Mouse (Mus musculus): ENCODE results near the gene Dse. TPM values are rescaled to one million over a fixed set of nuclear protein-coding genes. Genes with fewer than 3 reads are reported as not detected.

The Dse gene
- polyA plus RNA-seq, 1 experiment from 2014 or later: 22.3 TPM

GRCm38 (mm10) chr10:34171660-34172059 is 35.9 kb downstream of the Dse start:
- DNase-seq (ENCODE audit: low spot score) (no peak), ATAC-seq (replicated peaks; ENCODE audit: low FRiP score, low TSS enrichment, low read depth) (no peak)
- Histone ChIP-seq H3K36me3 (ENCODE audit: control insufficient read depth, insufficient read depth, low read length) (no peaks in the 10 kb centered on the region; the same call in 1 of the 2 replicates), H3K9ac (ENCODE audit: low read length) (no peak overlapping the region), H3K27ac (ENCODE audit: low read depth) (no peak overlapping the region), H3K4me1 (replicated peaks; ENCODE audit: control insufficient read depth, insufficient read depth, low read length) (peaks cover 8% of the 10 kb centered on the region), H3K4me3 (ENCODE audit: low read depth, low read length) (no peak overlapping the region), H3K27me3 (replicated peaks; ENCODE audit: control insufficient read depth, insufficient read depth, low read length) (no peaks in the 10 kb centered on the region), H3K9me3 (ENCODE audit: control insufficient read depth, low read length) (no peaks in the 10 kb centered on the region), H3K4me2 (ENCODE audit: low read length) (no peak overlapping the region)
- 89% methylated on average over 4 of the region's 4 CpGs for WGBS

- Histone ChIP-seq H3K4me1 (replicated peaks; ENCODE audit: control insufficient read depth, insufficient read depth, low read length) (peaks cover 5% of the 10 kb centered on the region), H3K9ac (ENCODE audit: low read length) (no peak overlapping the region), H3K9me3 (ENCODE audit: control insufficient read depth, low read length) (no peaks in the 10 kb centered on the region), H3K4me2 (ENCODE audit: low read length) (no peak overlapping the region), H3K4me3 (ENCODE audit: low read depth, low read length) (no peak overlapping the region), H3K36me3 (ENCODE audit: control insufficient read depth, insufficient read depth, low read length) (no peaks in the 10 kb centered on the region; the same call in 1 of the 2 replicates), H3K27me3 (replicated peaks; ENCODE audit: control insufficient read depth, insufficient read depth, low read length) (no peaks in the 10 kb centered on the region), H3K27ac (ENCODE audit: low read depth) (no peak overlapping the region)
- 94% methylated on average over 3 of the region's 3 CpGs for WGBS
- DNase-seq (ENCODE audit: low spot score): no peak
- no peak for ATAC-seq (replicated peaks; ENCODE audit: low FRiP score, low TSS enrichment, low read depth)
These were observed 36.3 kb downstream of the Dse start for GRCm38 (mm10) chr10:34171191-34171590.

- no peak overlapping the region for H3K4me2 ChIP-seq (ENCODE audit: low read length)
- no peak for ATAC-seq (replicated peaks; ENCODE audit: low FRiP score, low TSS enrichment, low read depth)
These were observed 40.5 kb downstream of the Dse start for GRCm38 (mm10) chr10:34166971-34167370.

DNA sequence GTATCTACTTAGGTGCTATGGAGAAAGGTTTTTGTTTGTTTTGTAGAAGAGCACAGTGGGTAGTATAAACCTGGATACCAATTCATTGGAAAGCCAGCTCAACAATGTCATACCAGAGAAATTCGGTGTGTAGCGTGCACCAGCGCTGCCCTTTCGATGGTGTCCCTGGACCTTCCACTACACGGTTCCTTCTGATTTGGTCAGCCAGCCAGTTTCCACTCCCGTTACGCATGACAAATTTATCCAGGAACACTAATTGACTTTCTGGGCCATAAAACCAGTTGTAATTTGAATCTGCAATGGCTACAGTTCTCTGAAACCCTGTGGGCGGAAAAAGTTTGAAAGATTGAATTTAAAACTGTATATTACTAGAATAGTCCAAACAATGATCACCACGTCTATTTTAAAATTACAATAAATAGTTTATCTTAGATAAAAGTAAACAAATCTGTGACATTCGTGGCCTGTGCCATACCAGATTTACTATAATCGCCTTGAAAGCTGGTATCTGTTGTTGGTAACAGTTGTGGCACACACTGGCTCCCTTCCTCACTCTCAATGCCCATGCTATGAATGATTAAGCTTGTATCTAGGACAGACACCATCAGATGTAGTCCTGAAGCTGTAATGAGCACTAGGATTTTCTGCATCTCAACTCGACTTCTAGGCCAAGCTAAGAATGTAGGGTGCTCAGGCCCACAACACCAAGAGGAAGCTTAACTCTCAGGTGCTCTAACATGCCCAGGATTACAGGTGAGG is 51.5 kb downstream of the Dse start:
- no peaks in the 10 kb centered on the region for H3K9me3 ChIP-seq (ENCODE audit: control insufficient read depth, low read length)
- H3K4me2 ChIP-seq (ENCODE audit: low read length): no peak overlapping the region
- no peak overlapping the region for H3K4me3 ChIP-seq (ENCODE audit: low read depth, low read length)
- no peak overlapping the region for H3K27ac ChIP-seq (ENCODE audit: low read depth)
- H3K4me1 ChIP-seq (replicated peaks; ENCODE audit: control insufficient read depth, insufficient read depth, low read length): no peaks in the 10 kb centered on the region
- no peak for ATAC-seq (replicated peaks; ENCODE audit: low FRiP score, low TSS enrichment, low read depth)
- no peaks in the 10 kb centered on the region for H3K27me3 ChIP-seq (replicated peaks; ENCODE audit: control insufficient read depth, insufficient read depth, low read length)
- no peak for DNase-seq (ENCODE audit: low spot score)
- peaks cover 26% of the 10 kb centered on the region for H3K36me3 ChIP-seq (ENCODE audit: control insufficient read depth, insufficient read depth, low read length)
- WGBS: 76% methylated on average over 12 of the region's 12 CpGs
- no peak overlapping the region for H3K9ac ChIP-seq (ENCODE audit: low read length)

More at GRCm38 (mm10) chr10:34166971-34167370, 40.5 kb downstream of the Dse start:
- Histone ChIP-seq H3K36me3 (ENCODE audit: control insufficient read depth, insufficient read depth, low read length) (peaks cover 9% of the 10 kb centered on the region; the same call in 1 of the 2 replicates), H3K9ac (ENCODE audit: low read length) (no peak overlapping the region), H3K27me3 (replicated peaks; ENCODE audit: control insufficient read depth, insufficient read depth, low read length) (no peaks in the 10 kb centered on the region), H3K9me3 (ENCODE audit: control insufficient read depth, low read length) (no peaks in the 10 kb centered on the region), H3K4me1 (replicated peaks; ENCODE audit: control insufficient read depth, insufficient read depth, low read length) (no peaks in the 10 kb centered on the region), H3K27ac (ENCODE audit: low read depth) (no peak overlapping the region), H3K4me3 (ENCODE audit: low read depth, low read length) (no peak overlapping the region)
- no peak for DNase-seq (ENCODE audit: low spot score)
- 83% methylated on average over 2 of the region's 2 CpGs for WGBS

DNA sequence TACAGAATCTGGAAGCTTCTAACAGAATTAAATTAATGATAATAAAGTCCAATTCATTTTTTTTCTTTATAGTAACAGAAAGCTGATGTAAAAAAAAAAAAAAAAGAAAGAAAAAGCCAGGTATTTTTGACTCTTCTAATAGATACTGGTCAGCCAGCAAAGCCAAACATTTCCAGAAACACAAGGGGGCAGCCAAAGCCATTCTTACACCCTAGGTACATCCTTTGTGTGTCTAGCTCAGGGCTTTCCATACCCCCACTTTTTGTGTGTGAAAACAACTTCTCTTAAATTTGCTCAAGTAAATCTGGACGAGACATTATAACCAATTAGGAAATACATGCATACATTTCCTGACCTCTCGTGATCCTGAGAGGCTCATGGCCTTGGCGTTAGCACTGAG is 55.7 kb downstream of the Dse start:
- Histone ChIP-seq H3K27ac (ENCODE audit: low read depth) (no peak overlapping the region), H3K4me2 (ENCODE audit: low read length) (no peak overlapping the region), H3K36me3 (ENCODE audit: control insufficient read depth, insufficient read depth, low read length) (peaks cover 22% of the 10 kb centered on the region), H3K27me3 (replicated peaks; ENCODE audit: control insufficient read depth, insufficient read depth, low read length) (no peaks in the 10 kb centered on the region), H3K9ac (ENCODE audit: low read length) (no peak overlapping the region), H3K4me3 (ENCODE audit: low read depth, low read length) (no peak overlapping the region), H3K9me3 (ENCODE audit: control insufficient read depth, low read length) (no peaks in the 10 kb centered on the region), H3K4me1 (replicated peaks; ENCODE audit: control insufficient read depth, insufficient read depth, low read length) (no peaks in the 10 kb centered on the region)
- no peak for ATAC-seq (replicated peaks; ENCODE audit: low FRiP score, low TSS enrichment, low read depth)
- no peak for DNase-seq (ENCODE audit: low spot score)
- WGBS: 79% methylated on average over 3 of the region's 3 CpGs

GRCm38 (mm10) chr10:34150454-34150853 is 57.1 kb downstream of the Dse start:
- DNase-seq (ENCODE audit: low spot score) (no peak), ATAC-seq (replicated peaks; ENCODE audit: low FRiP score, low TSS enrichment, low read depth) (no peak)
- Histone ChIP-seq H3K27ac (ENCODE audit: low read depth) (no peak overlapping the region), H3K4me1 (replicated peaks; ENCODE audit: control insufficient read depth, insufficient read depth, low read length) (no peaks in the 10 kb centered on the region), H3K27me3 (replicated peaks; ENCODE audit: control insufficient read depth, insufficient read depth, low read length) (no peaks in the 10 kb centered on the region), H3K9ac (ENCODE audit: low read length) (no peak overlapping the region), H3K4me3 (ENCODE audit: low read depth, low read length) (no peak overlapping the region), H3K4me2 (ENCODE audit: low read length) (no peak overlapping the region), H3K36me3 (ENCODE audit: control insufficient read depth, insufficient read depth, low read length) (peaks cover 18% of the 10 kb centered on the region), H3K9me3 (ENCODE audit: control insufficient read depth, low read length) (no peaks in the 10 kb centered on the region)
- 39% methylated on average over 6 of the region's 6 CpGs for WGBS

GRCm38 (mm10) chr10:34149772-34150171 is 57.7 kb downstream of the Dse start:
- Histone ChIP-seq H3K4me3 (ENCODE audit: low read depth, low read length) (no peak overlapping the region), H3K36me3 (ENCODE audit: control insufficient read depth, insufficient read depth, low read length) (peaks cover 18% of the 10 kb centered on the region), H3K4me2 (ENCODE audit: low read length) (no peak overlapping the region), H3K9ac (ENCODE audit: low read length) (no peak overlapping the region), H3K27ac (ENCODE audit: low read depth) (no peak overlapping the region), H3K27me3 (replicated peaks; ENCODE audit: control insufficient read depth, insufficient read depth, low read length) (no peaks in the 10 kb centered on the region), H3K9me3 (ENCODE audit: control insufficient read depth, low read length) (no peaks in the 10 kb centered on the region), H3K4me1 (replicated peaks; ENCODE audit: control insufficient read depth, insufficient read depth, low read length) (no peaks in the 10 kb centered on the region)
- DNase-seq (ENCODE audit: low spot score) (no peak), ATAC-seq (replicated peaks; ENCODE audit: low FRiP score, low TSS enrichment, low read depth) (no peak)
- WGBS: 77% methylated on average over 3 of the region's 3 CpGs

- H3K9ac ChIP-seq (ENCODE audit: low read length): no peak overlapping the region
- H3K36me3 ChIP-seq (ENCODE audit: control insufficient read depth, insufficient read depth, low read length): no peaks in the 10 kb centered on the region
- H3K9me3 ChIP-seq (ENCODE audit: control insufficient read depth, low read length): no peaks in the 10 kb centered on the region
- 76% methylated on average over 2 of the region's 2 CpGs for WGBS
- no peaks in the 10 kb centered on the region for H3K27me3 ChIP-seq (replicated peaks; ENCODE audit: control insufficient read depth, insufficient read depth, low read length)
- no peak overlapping the region for H3K4me3 ChIP-seq (ENCODE audit: low read depth, low read length)
- DNase-seq (ENCODE audit: low spot score): no peak
- no peak overlapping the region for H3K27ac ChIP-seq (ENCODE audit: low read depth)
- no peaks in the 10 kb centered on the region for H3K4me1 ChIP-seq (replicated peaks; ENCODE audit: control insufficient read depth, insufficient read depth, low read length)
- H3K4me2 ChIP-seq (ENCODE audit: low read length): no peak overlapping the region
- ATAC-seq (replicated peaks; ENCODE audit: low FRiP score, low TSS enrichment, low read depth): no peak
These were observed 65.8 kb downstream of the Dse start for GRCm38 (mm10) chr10:34141693-34142092.

GRCm38 (mm10) chr10:34139768-34140167 is 67.7 kb downstream of the Dse start:
- Histone ChIP-seq H3K36me3 (ENCODE audit: control insufficient read depth, insufficient read depth, low read length) (no peaks in the 10 kb centered on the region), H3K4me2 (ENCODE audit: low read length) (no peak overlapping the region), H3K9me3 (ENCODE audit: control insufficient read depth, low read length) (no peaks in the 10 kb centered on the region), H3K4me1 (replicated peaks; ENCODE audit: control insufficient read depth, insufficient read depth, low read length) (no peaks in the 10 kb centered on the region), H3K27ac (ENCODE audit: low read depth) (no peak overlapping the region), H3K9ac (ENCODE audit: low read length) (no peak overlapping the region), H3K27me3 (replicated peaks; ENCODE audit: control insufficient read depth, insufficient read depth, low read length) (no peaks in the 10 kb centered on the region), H3K4me3 (ENCODE audit: low read depth, low read length) (no peak overlapping the region)
- DNase-seq (ENCODE audit: low spot score) (no peak), ATAC-seq (replicated peaks; ENCODE audit: low FRiP score, low TSS enrichment, low read depth) (no peak)
- WGBS: 73% methylated on average over 4 of the region's 4 CpGs
